Mouse (Mus musculus) hindlimb bud, embryonic 11.5 days (tissue): ENCODE data around the gene Rsad1.

Source experiments
- DNase-seq: peaks from one replicate; pipeline ENCODE4 v3.0.0-alpha.2; 2012; ENCODE audit warnings: low read depth, low spot score; ENCODE audit errors: extremely low spot score

The Rsad1 gene

DNA sequence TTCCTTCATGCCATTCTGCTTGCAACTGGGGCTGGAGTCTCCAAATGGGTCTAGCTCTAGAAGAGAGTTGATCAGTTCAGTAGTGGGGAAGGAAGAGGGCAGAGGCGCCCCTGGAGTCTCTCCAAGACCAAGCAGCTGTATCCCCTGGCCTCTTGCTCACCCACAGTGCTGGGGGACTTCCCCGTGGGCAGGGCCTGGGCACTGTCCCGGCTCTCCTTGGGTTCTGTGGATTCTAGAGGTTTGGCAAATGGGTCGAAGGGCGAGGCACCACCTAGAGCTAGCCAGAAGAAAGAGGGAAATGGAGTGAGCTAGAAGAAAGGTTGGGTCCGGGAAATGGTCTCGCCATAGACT is 57.3 kb downstream of the Rsad1 start:
- DNase-seq = no peak

DNA sequence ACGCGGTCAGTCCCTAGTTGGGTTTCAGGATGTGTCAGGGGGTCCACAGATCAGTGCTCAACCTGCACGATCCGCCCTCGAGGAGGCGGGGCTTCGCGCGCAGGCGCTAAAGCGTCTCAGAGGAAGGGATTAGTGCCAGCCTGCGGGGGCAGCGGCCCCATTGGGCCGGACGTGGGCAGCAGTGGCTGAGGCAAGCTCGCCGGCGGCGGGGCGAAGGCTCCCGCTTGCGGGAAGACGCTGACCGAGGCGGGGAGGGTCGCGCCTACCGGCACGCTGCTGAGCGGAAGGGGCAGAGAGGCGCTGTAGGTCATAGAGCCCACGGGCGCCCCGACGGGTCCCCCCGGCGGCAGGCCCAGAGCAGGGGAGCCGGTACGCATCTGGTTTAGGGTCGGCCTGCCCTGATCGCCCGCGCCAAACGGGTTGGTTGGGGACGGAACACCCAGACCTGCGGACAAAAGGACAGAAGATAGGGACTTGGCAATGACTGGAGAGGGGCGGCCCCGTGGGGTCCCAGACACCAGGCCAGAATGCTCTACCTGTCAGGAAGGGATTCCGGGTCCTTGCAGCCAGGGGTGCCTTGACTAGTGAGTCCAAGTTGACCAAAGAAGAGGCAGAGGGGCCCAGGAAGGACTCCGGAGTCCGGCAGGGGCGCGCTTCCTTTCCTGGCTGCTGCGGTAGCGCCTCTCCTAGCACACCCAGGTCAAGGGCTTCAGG is 57.9 kb downstream of the Rsad1 start:
- DNase-seq = no peak
